Mouse (Mus musculus) midbrain, embryonic 16.5 days (tissue): ENCODE results near the gene Plekhj1. TPM values are rescaled to one million over a fixed set of nuclear protein-coding genes. Genes with fewer than 3 reads are reported as not detected.

Experiments
- ATAC-seq: fragments of 200-750 bp; cut with Nextera tagmentation; 2 replicates; pipeline ENCODE4 v1.8.0; 2017; ENCODE audit warnings: moderate TSS enrichment
- H3K27ac ChIP-seq: fragments of 300-500 bp; sonication (generic); 2 replicates; pipeline ENCODE4 v1.5.1; 2014; ENCODE audit warnings: mild to moderate bottlenecking, low read length, mixed read lengths
- H3K27me3 ChIP-seq: fragments of 300-500 bp; sonication (generic); 2 replicates; pipeline ENCODE4 v1.6.1; 2014; ENCODE audit warnings: low read depth, low read length, mixed read lengths; ENCODE audit not compliant: control insufficient read depth, insufficient read depth
- H3K36me3 ChIP-seq: fragments of 300-500 bp; sonication (generic); 2 replicates; pipeline ENCODE4 v1.6.1; 2014; ENCODE audit warnings: mild to moderate bottlenecking, low read length, moderate library complexity, mixed read lengths; ENCODE audit not compliant: control insufficient read depth, insufficient read depth
- H3K4me1 ChIP-seq: fragments of 300-500 bp; sonication (generic); 2 replicates; pipeline ENCODE4 v1.6.1; 2014; ENCODE audit warnings: mild to moderate bottlenecking, low read length, mixed read lengths; ENCODE audit not compliant: control insufficient read depth, insufficient read depth
- H3K4me2 ChIP-seq: fragments of 300-500 bp; sonication (generic); 2 replicates; pipeline ENCODE4 v1.6.1; 2014; ENCODE audit warnings: mild to moderate bottlenecking, low read length, mixed read lengths
- H3K4me3 ChIP-seq: fragments of 300-500 bp; sonication (generic); 2 replicates; pipeline ENCODE4 v1.5.1; 2014; ENCODE audit warnings: low read depth, mild to moderate bottlenecking, low read length, moderate library complexity, mixed read lengths
- H3K9ac ChIP-seq: fragments of 300-500 bp; sonication (generic); 2 replicates; pipeline ENCODE4 v1.6.1; 2014; ENCODE audit warnings: low read depth, low read length, mixed read lengths
- H3K9me3 ChIP-seq: fragments of 300-500 bp; sonication (generic); replicated peaks from 2 replicates; pipeline ENCODE4 v1.6.1; 2014; ENCODE audit warnings: mild to moderate bottlenecking, low read length, mixed read lengths; ENCODE audit not compliant: control insufficient read depth, poor library complexity, severe bottlenecking
- WGBS: fragments of 180-500 bp; shearing (Covaris S2); extraction: QIAGEN DNeasy Blood & Tissue Kit; methylation state at CpG from one replicate; pipeline ENCODE4 v1.1.7; 2014; 5-methylcytosine and 5-hydroxymethylcytosine counted together
- microRNA counts: library from miRNA; unstranded; fragments of <30 nt; microRNA quantifications from one replicate; lab custom pipeline; 2016
- microRNA-seq: library from miRNA; unstranded; fragments of <30 nt; microRNA quantifications from one replicate; pipeline ENCODE4, GENCODE M21; 2017
- polyA plus RNA-seq: library from polyadenylated mRNA; unstranded; fragments of >200 nt; fragmentation: Nextera tagmentation; extraction: Ambion mirVana; gene quantifications from 2 replicates; pipeline ENCODE4 v1.2.1, GENCODE M21; 2015

Gene Plekhj1
- polyA plus RNA-seq, 1 experiment from 2014 or later, result 121 TPM

DNA sequence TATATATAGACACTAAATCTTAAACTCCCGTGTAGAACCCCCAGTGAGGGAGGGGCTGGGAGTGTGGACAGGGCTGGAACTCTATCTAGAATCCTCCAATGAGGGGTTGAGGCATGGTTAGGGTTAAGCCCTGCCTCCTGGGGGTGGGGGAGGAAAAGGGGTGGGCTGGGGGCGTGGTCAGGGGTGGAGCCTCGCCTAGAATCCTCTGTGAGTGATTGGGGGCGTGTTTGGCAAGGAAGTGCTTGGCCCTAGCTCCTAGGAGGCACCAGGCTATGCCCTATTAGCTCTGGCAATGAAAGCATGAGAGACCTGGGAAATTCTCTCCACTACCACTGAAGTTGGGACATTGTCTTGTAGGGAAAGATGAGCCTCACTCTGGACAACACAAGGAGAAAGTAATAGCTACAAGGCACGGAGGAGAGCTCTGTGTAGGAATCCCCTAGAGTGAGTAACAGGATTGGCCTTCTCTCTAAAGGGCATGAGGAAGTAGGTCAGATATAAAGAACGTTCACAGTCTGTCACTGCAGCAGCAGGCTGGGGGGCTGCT lies 46.3 kb downstream of the Plekhj1 start:
- H3K4me2 ChIP-seq, result peak overlapping the region; percentile 8; the same call in 1 of the 2 replicates
- WGBS, result 5% methylated on average over 6 of the region's 6 CpGs
- no peak overlapping the region for H3K27ac ChIP-seq
- no peaks in the 10 kb centered on the region; the same call in 1 of the 2 replicates for H3K27me3 ChIP-seq
- peaks cover 22% of the 10 kb centered on the region for H3K4me1 ChIP-seq
- no peaks in the 10 kb centered on the region for H3K36me3 ChIP-seq
- no peak overlapping the region for H3K9ac ChIP-seq
- no peaks in the 10 kb centered on the region for H3K9me3 ChIP-seq
- H3K4me3 ChIP-seq, result no peak overlapping the region
- ATAC-seq, result no peak

DNA sequence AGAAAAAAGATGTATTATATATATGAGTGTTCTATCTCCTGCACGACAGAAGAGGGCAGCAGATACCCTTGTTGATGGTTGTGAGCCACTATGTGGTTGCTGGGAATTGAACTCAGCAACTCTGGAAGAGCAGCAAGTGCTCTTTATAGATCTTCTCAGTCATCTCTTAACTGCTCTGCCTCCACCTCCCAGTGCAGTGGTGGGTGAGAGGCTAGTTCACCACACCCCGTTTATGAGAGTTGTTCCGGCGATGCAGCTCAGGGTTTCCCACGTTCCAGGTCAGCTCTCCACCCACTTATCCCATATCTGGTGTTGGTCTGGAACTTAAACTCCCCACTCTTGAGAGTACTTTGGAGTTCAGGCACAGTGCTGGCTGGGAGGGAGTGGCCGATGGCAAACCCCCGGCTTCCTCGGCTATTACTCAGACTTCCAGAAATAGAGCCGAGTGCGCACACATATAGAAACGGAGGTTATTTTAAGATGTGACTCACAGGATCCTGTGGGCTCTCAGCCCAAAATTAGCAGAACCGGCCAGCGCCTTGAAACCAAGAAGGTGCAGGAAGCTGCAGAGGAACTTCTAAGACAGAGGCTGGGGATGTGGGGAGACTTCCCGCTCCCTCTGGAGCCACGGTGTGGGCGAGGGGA lies 47.1 kb downstream of the Plekhj1 start:
- Histone ChIP-seq H3K9me3 (no peaks in the 10 kb centered on the region), H3K9ac (peak overlapping the region; percentile 28; the same call in 1 of the 2 replicates), H3K27ac (no peak overlapping the region), H3K27me3 (no peaks in the 10 kb centered on the region; the same call in 1 of the 2 replicates), H3K4me1 (peaks cover 13% of the 10 kb centered on the region), H3K4me3 (no peak overlapping the region), H3K36me3 (no peaks in the 10 kb centered on the region), H3K4me2 (peak overlapping the region; percentile 8; the same call in 1 of the 2 replicates)
- ATAC-seq, result no peak
- 16% methylated on average over 16 of the region's 16 CpGs for WGBS

DNA sequence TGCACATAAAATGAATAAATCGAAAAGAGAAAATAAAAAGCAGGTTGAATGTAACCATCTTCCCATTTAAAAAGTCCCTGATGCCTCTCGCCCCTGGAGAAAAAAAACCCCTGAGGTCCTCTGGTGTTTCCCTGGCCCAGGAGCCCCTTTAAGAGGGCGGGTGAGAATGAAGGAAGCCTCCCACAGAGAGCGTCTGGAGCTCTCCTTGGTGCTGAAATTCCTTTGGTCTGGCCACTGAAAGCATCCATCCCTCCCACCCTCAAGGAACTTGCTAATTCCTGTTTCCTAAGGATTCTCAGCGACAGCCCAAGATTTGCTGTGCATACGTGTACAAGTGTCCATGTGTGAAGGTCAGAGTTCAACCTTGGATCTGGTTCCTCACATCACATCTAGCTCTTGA lies 49.8 kb downstream of the Plekhj1 start:
- Histone ChIP-seq H3K27ac (no peak overlapping the region), H3K27me3 (no peaks in the 10 kb centered on the region; the same call in 1 of the 2 replicates), H3K4me3 (no peak overlapping the region), H3K9me3 (no peaks in the 10 kb centered on the region), H3K4me1 (peaks cover 3% of the 10 kb centered on the region), H3K36me3 (no peaks in the 10 kb centered on the region), H3K9ac (no peak overlapping the region), H3K4me2 (no peak overlapping the region)
- WGBS, result 16% methylated on average over 6 of the region's 6 CpGs
- ATAC-seq, result no peak

DNA sequence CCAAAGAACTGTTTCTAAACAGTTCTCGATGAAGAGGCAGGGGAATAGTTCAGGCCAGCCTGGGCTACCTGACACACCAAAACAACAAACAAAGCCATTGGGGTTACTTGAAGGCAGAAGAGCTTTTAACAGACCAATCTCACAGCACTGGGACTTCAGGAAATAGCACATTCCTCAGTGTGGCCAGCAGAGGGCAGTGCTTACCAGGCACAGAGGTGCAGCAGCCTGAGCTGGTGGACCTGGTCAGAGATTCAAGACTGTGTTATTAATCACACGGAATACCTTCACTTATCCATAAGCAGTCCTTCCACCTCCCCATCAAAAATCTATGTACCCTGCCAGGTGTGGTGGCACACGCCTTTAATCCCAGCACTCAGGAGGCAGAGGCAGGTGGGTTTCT lies 51.0 kb downstream of the Plekhj1 start:
- H3K4me3 ChIP-seq, result no peak overlapping the region
- WGBS, result 12% methylated on average over 3 of the region's 3 CpGs
- no peak overlapping the region for H3K4me2 ChIP-seq
- H3K27ac ChIP-seq, result no peak overlapping the region
- no peaks in the 10 kb centered on the region for H3K9me3 ChIP-seq
- peaks cover 7% of the 10 kb centered on the region for H3K4me1 ChIP-seq
- no peaks in the 10 kb centered on the region for H3K36me3 ChIP-seq
- H3K9ac ChIP-seq, result no peak overlapping the region
- no peak for ATAC-seq
- H3K27me3 ChIP-seq, result no peaks in the 10 kb centered on the region; the same call in 1 of the 2 replicates

MicroRNAs within 50 kb of the gene (microRNA counts, 519-probe panel; counts per million panel counts)
- 386 counts per million, percentile 18 among the panel's probes with 10 or more counts for microRNA mmu-miR-1982 (lab: Ali Mortazavi, UCI)

Small RNA genes within 50 kb of the gene (microRNA-seq; reads per million reads assigned to microRNA genes)
- 3.8 reads per million, percentile 19 among the genes with 10 or more reads in this experiment for gene Mir1982

Other genes starting within 250 kb of the Plekhj1 start
- gene Rexo1, start 237.1 kb downstream of the Plekhj1 start, polyA plus RNA-seq, result 26.9 and 27.6 TPM in 2 replicates
- gene Klf16, start 221.3 kb downstream of the Plekhj1 start, polyA plus RNA-seq, result 4.9 and 5.5 TPM in 2 replicates
- gene Abhd17a, start 208.3 kb downstream of the Plekhj1 start, polyA plus RNA-seq, result 97.0 and 108 TPM in 2 replicates
- 61.2 and 64.3 TPM in 2 replicates for gene Scamp4, start 195.8 kb downstream of the Plekhj1 start, polyA plus RNA-seq
- gene Adat3, start 195.7 kb downstream of the Plekhj1 start, polyA plus RNA-seq, result 4.5 and 6.2 TPM in 2 replicates
- 3.0 and 4.0 TPM in 2 replicates for gene Gm49322, start 192.6 kb downstream of the Plekhj1 start, polyA plus RNA-seq
- gene Csnk1g2, start 175.8 kb downstream of the Plekhj1 start, polyA plus RNA-seq, result 79.9 and 96.8 TPM in 2 replicates
- gene Btbd2, start 141.6 kb downstream of the Plekhj1 start, polyA plus RNA-seq, result 71.8 and 73.5 TPM in 2 replicates
- gene Mknk2, start 120.5 kb downstream of the Plekhj1 start, polyA plus RNA-seq, result 43.7 and 49.1 TPM in 2 replicates
- 61.4 and 64.3 TPM in 2 replicates for gene Mob3a, start 96.6 kb downstream of the Plekhj1 start, polyA plus RNA-seq
- 44.9 and 49.5 TPM in 2 replicates for gene Izumo4, start 96.4 kb downstream of the Plekhj1 start, polyA plus RNA-seq
- 99.5 and 112 TPM in 2 replicates for gene Ap3d1, start 56.4 kb downstream of the Plekhj1 start, polyA plus RNA-seq
- 17.7 and 17.8 TPM in 2 replicates for gene Dot1l, start 43.4 kb downstream of the Plekhj1 start, polyA plus RNA-seq
- 57.8 and 60.6 TPM in 2 replicates for gene Sf3a2, start 428 bp downstream of the Plekhj1 start, polyA plus RNA-seq
- not detected in 2 replicates for gene Amh, start 6.6 kb upstream of the Plekhj1 start, polyA plus RNA-seq
- gene Jsrp1, start 14.9 kb upstream of the Plekhj1 start, polyA plus RNA-seq, result 0.39 and 0.45 TPM in 2 replicates
- 1,102 and 1,149 TPM in 2 replicates for gene Oaz1, start 28.0 kb upstream of the Plekhj1 start, polyA plus RNA-seq
- gene Lingo3, start 45.4 kb upstream of the Plekhj1 start, polyA plus RNA-seq, result 12.6 and 16.9 TPM in 2 replicates
- gene Lsm7, start 56.6 kb upstream of the Plekhj1 start, polyA plus RNA-seq, result 202 and 205 TPM in 2 replicates
- gene Sppl2b, start 56.6 kb upstream of the Plekhj1 start, polyA plus RNA-seq, result 82.4 and 84.1 TPM in 2 replicates
- 0.10 and 0.16 TPM in 2 replicates for gene Tmprss9, start 73.2 kb upstream of the Plekhj1 start, polyA plus RNA-seq
- 297 and 316 TPM in 2 replicates for gene Timm13, start 102.3 kb upstream of the Plekhj1 start, polyA plus RNA-seq
- 40.4 and 45.5 TPM in 2 replicates for gene Lmnb2, start 119.6 kb upstream of the Plekhj1 start, polyA plus RNA-seq
- gene Gadd45b, start 131.4 kb upstream of the Plekhj1 start, polyA plus RNA-seq, result 6.4 and 7.1 TPM in 2 replicates
- 21.5 and 25.6 TPM in 2 replicates for gene Gng7, start 216.3 kb upstream of the Plekhj1 start, polyA plus RNA-seq
- 71.7 and 88.1 TPM in 2 replicates for gene Diras1, start 227.0 kb upstream of the Plekhj1 start, polyA plus RNA-seq
- gene Slc39a3, start 238.8 kb upstream of the Plekhj1 start, polyA plus RNA-seq, result 52.8 and 55.7 TPM in 2 replicates